Mouse (Mus musculus) spleen, adult 2 months (tissue): ENCODE results near the gene Olfr1202. TPM values are rescaled to one million over a fixed set of nuclear protein-coding genes. Genes with fewer than 3 reads are reported as not detected.

Source experiments
- DNase-seq, 2 experiments: peaks; one replicate each; pipeline versions ENCODE4 v3.0.0 to v3.0.0-alpha.2; 2012 to 2021; ENCODE audit warnings: low spot score in 2 of 2, low read depth in 1 of 2
- H3K27ac ChIP-seq: fragments of 200-500 bp; 2 replicates; pipeline ENCODE4 v1.5.1; 2012; ENCODE audit warnings: low read length, inconsistent platforms; ENCODE audit not compliant: insufficient read depth
- H3K27me3 ChIP-seq: fragments of 200-500 bp; 2 replicates; pipeline ENCODE4 v1.6.1; 2012; ENCODE audit warnings: mild to moderate bottlenecking, moderate library complexity, low read length, inconsistent platforms; ENCODE audit not compliant: control insufficient read depth, insufficient read depth
- H3K36me3 ChIP-seq: fragments of 200-500 bp; 2 replicates; pipeline ENCODE4 v1.6.1; 2012; ENCODE audit warnings: mild to moderate bottlenecking, low read length, inconsistent platforms; ENCODE audit not compliant: control insufficient read depth, insufficient read depth
- H3K4me1 ChIP-seq: fragments of 200-500 bp; 2 replicates; pipeline ENCODE4 v1.6.1; 2011; ENCODE audit warnings: inconsistent platforms; ENCODE audit not compliant: control insufficient read depth, insufficient read depth, insufficient read length
- H3K4me3 ChIP-seq: fragments of 200-500 bp; 2 replicates; pipeline ENCODE4 v1.5.1; 2011; ENCODE audit warnings: mild to moderate bottlenecking, inconsistent platforms; ENCODE audit not compliant: insufficient read depth, insufficient read length; ENCODE audit errors: extremely low read depth
- CTCF ChIP-seq: fragments of 200-500 bp; IDR thresholded peaks from 2 replicates; pipeline ENCODE4 v1.5.1; 2011; ENCODE audit warnings: mild to moderate bottlenecking, inconsistent platforms; ENCODE audit not compliant: insufficient read depth, insufficient read length, insufficient replicate concordance; ENCODE audit errors: extremely low read depth
- POLR2A ChIP-seq: fragments of 200-500 bp; IDR thresholded peaks from 2 replicates; pipeline ENCODE4 v1.6.1; 2011; ENCODE audit warnings: low read depth, low read length, inconsistent platforms
- WGBS: fragments of 180-500 bp; shearing (Covaris S2); methylation state at CpG from one replicate; pipeline ENCODE4 v1.1.7; 2018; 5-methylcytosine and 5-hydroxymethylcytosine counted together
- polyA plus RNA-seq: library from polyadenylated mRNA; depleted of rRNA; stranded (reverse); fragments of >200 nt; gene quantifications from 2 replicates; pipeline ENCODE4 v1.2.3, GENCODE M21; 2012; rRNA removed

Olfr1202 gene
- polyA plus RNA-seq: not detected in 2 replicates

DNA sequence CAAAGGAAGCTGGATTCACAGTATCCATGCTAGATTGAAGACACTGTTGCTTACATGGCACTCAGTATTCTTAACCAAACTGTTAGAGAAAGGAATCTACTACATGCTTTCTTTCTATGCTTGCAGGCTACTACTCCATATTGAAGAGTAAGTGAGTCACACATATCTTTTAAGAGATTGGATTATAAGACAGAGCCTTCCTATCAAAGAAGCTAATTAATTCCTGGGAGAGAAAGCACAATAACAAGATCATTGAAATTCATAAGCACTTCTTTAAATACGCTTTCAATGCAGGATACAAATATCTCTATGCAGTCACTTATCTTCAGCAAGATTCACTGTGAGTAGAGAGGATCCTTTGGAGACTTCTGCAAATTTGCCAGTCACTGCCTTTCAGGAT, at the start of gene Olfr1202:
TSS of gene Olfr1202 (plus strand) at position 301 of the 400 bp plus-strand sequence.
- WGBS: 78% methylated on average over 1 of the region's 1 CpGs
- H3K27ac ChIP-seq: no peak within 1 kb of the TSS
- DNase-seq: no peak
- no peaks in the 10 kb centered on the region for H3K36me3 ChIP-seq
- no peak within 1 kb of the TSS for H3K4me3 ChIP-seq
- no peaks in the 10 kb centered on the region for H3K27me3 ChIP-seq
- H3K4me1 ChIP-seq: no peaks in the 10 kb centered on the region
- TF ChIP-seq CTCF: no peak
- TF ChIP-seq POLR2A: no peak

DNA sequence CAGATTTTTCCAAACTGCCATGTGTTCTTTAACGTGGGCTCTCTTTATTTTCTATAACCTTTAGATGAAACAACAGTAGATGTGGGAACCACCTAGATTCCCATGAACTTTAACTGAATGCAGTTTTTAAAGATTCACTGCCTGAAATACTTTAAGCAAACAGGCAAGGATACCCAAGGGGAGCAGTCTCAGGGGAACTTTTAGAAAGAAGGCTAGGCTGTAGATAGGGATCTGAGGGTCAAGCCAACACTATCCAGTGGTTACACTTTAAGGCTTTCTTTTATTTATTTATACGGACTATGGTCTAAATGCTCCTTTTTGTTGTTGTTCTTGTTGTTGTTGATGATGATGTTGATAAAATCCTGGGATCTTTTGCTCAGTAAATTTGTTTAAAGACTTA, 43.9 kb upstream of the Olfr1202 start, which contains the start of gene Olfr1200:
TSS of gene Olfr1200 (minus strand) at position 101 of the 400 bp plus-strand sequence.
- no peak within 1 kb of the TSS for H3K27ac ChIP-seq
- 80% methylated on average over 2 of the region's 2 CpGs for WGBS
- TF ChIP-seq CTCF: no peak
- TF ChIP-seq POLR2A: no peak
- DNase-seq: no peak
- no peaks in the 10 kb centered on the region for H3K4me1 ChIP-seq
- H3K4me3 ChIP-seq: no peak within 1 kb of the TSS
- no peaks in the 10 kb centered on the region for H3K36me3 ChIP-seq
- no peaks in the 10 kb centered on the region for H3K27me3 ChIP-seq

DNA sequence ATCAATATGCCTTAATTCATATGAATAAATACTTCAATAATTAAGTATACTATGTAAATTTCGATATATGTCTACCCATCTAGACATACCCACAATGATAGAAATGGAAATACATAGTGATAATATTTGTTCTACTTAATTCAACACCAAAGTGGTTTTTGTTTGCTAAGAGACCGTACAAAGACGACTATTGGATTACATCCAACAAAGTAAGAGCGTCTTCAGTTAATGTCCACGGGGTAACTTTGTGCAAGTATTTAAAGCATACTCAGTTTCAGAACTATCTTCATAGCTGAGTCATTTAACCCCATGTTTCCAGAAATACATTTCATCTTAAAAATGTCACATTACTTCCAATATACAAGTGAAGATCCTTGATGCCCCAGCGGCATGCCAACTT, 21.6 kb upstream of the Olfr1202 start, which contains the start of gene Olfr1201:
TSS of gene Olfr1201 (plus strand) at position 301 of the 400 bp plus-strand sequence.
- TF ChIP-seq CTCF: no peak
- TF ChIP-seq POLR2A: no peak
- no peaks in the 10 kb centered on the region for H3K4me1 ChIP-seq
- WGBS: 83% methylated on average over 6 of the region's 6 CpGs
- H3K27me3 ChIP-seq: no peaks in the 10 kb centered on the region
- H3K27ac ChIP-seq: no peak within 1 kb of the TSS
- DNase-seq: no peak
- H3K36me3 ChIP-seq: no peaks in the 10 kb centered on the region
- H3K4me3 ChIP-seq: no peak within 1 kb of the TSS

DNA sequence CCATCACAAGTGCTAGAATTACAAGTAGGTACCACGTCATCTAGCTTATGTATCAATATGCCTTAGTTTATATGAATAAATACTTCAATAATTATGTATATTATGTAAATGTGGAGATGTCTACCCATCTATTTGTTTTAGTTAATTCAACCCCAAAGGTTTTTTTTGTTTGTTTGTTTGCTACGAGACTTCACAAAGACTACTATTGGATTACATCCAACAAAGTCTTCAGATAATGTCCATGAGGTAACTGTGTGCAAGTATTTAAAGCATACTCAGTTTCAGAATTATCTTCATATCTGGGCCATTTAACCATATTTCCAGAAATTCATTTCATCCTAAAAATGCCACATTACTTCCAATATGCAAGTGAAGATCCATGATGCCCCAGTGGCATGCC, 15.1 kb downstream of the Olfr1202 start, which contains the start of gene Olfr1205:
TSS of gene Olfr1205 (plus strand) at position 301 of the 400 bp plus-strand sequence.
- TF ChIP-seq CTCF (no peak), POLR2A (no peak)
- Histone ChIP-seq H3K4me3 (no peak within 1 kb of the TSS), H3K27ac (no peak within 1 kb of the TSS), H3K27me3 (no peaks in the 10 kb centered on the region), H3K36me3 (no peaks in the 10 kb centered on the region), H3K4me1 (no peaks in the 10 kb centered on the region)
- WGBS: 85% methylated on average over 2 of the region's 2 CpGs
- no peak for DNase-seq

DNA sequence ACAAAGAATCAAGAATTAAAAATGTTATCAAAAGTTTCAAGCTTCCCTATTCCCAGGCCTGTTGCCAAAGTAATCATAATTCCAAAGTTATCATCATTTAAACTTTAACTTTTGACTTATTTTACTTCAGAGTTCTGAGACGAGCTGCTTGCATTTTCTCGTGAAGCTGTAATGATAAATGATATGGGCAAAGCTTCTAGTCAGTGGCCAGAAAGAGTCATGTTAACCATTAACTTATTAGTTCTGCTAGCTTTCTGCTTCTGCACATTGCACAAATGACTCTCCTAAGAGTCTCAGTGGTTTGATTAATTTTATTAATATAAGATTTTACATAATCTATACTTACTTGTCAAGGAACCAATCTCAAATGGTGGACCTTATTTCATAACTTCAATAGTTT, 24.2 kb downstream of the Olfr1202 start:
- no peak for DNase-seq
- WGBS: 91% methylated on average over 2 of the region's 2 CpGs
- Histone ChIP-seq H3K27me3 (no peaks in the 10 kb centered on the region), H3K4me1 (no peaks in the 10 kb centered on the region), H3K36me3 (no peaks in the 10 kb centered on the region), H3K27ac (no peak overlapping the region), H3K4me3 (no peak overlapping the region)
- no peak for TF ChIP-seq POLR2A
- TF ChIP-seq CTCF: no peak

- Histone ChIP-seq H3K4me3 (no peak within 1 kb of the TSS), H3K27ac (no peak within 1 kb of the TSS), H3K27me3 (no peaks in the 10 kb centered on the region), H3K4me1 (no peaks in the 10 kb centered on the region), H3K36me3 (no peaks in the 10 kb centered on the region)
- DNase-seq: no peak
- 85% methylated on average over 1 of the region's 1 CpGs for WGBS
- TF ChIP-seq CTCF: no peak
- TF ChIP-seq POLR2A: no peak
Measured at GRCm38 (mm10) chr2:88848992-88849391, 34.7 kb downstream of the Olfr1202 start, which contains the start of gene Olfr1204. Gene Olfr1204 (plus strand): TSS chr2:88849292.

DNA sequence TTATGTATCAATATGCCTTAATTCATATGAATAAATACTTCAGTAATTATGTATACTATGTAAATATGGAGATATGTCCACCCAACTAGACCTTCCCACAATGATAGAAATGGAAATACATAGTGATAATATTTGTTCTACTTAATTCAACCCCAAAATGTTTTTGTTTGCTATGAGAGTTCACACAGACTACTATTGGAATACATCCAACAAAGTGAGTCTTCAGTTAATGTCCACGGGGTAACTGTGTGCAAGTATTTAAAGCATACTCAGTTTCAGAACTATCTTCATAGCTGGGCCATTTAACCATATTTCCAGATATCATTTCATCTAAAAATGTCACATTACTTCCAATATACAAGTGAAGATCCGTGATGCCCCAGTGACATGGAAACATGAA, 48.6 kb downstream of the Olfr1202 start, which contains the start of gene Olfr1206:
TSS of gene Olfr1206 (plus strand) at position 301 of the 400 bp plus-strand sequence.
- TF ChIP-seq CTCF (no peak), POLR2A (no peak)
- no peaks in the 10 kb centered on the region for H3K27me3 ChIP-seq
- H3K36me3 ChIP-seq: no peaks in the 10 kb centered on the region
- no peak for DNase-seq
- 89% methylated on average over 2 of the region's 2 CpGs for WGBS
- H3K4me1 ChIP-seq: no peaks in the 10 kb centered on the region
- no peak within 1 kb of the TSS for H3K4me3 ChIP-seq
- H3K27ac ChIP-seq: no peak within 1 kb of the TSS

Other genes starting within 250 kb of the Olfr1202 start
- gene Olfr1189, start 228.0 kb upstream of the Olfr1202 start, polyA plus RNA-seq: not detected in 2 replicates
- not detected in 2 replicates for gene Olfr1191-ps1, start 174.0 kb upstream of the Olfr1202 start, polyA plus RNA-seq
- gene Olfr1192-ps1, start 166.0 kb upstream of the Olfr1202 start, polyA plus RNA-seq: not detected in 2 replicates
- gene Olfr1193, start 138.9 kb upstream of the Olfr1202 start, polyA plus RNA-seq: not detected in 2 replicates
- gene Olfr1195, start 125.3 kb upstream of the Olfr1202 start, polyA plus RNA-seq: not detected in 2 replicates
- not detected in 2 replicates for gene Olfr1196, start 109.9 kb upstream of the Olfr1202 start, polyA plus RNA-seq
- not detected in 2 replicates for gene Olfr1197, start 82.1 kb upstream of the Olfr1202 start, polyA plus RNA-seq
- gene Olfr1198, start 63.1 kb upstream of the Olfr1202 start, polyA plus RNA-seq: not detected in 2 replicates
- not detected in 2 replicates for gene Olfr1199, start 54.0 kb upstream of the Olfr1202 start, polyA plus RNA-seq
- not detected in 2 replicates for gene Olfr1200, start 44.0 kb upstream of the Olfr1202 start, polyA plus RNA-seq
- not detected in 2 replicates for gene Olfr1201, start 21.5 kb upstream of the Olfr1202 start, polyA plus RNA-seq
- gene Olfr1205, start 15.2 kb downstream of the Olfr1202 start, polyA plus RNA-seq: not detected in 2 replicates
- gene Olfr1204, start 34.8 kb downstream of the Olfr1202 start, polyA plus RNA-seq: not detected in 2 replicates
- not detected in 2 replicates for gene Olfr1206, start 48.7 kb downstream of the Olfr1202 start, polyA plus RNA-seq
- not detected in 2 replicates for gene Olfr1208, start 87.8 kb downstream of the Olfr1202 start, polyA plus RNA-seq
- gene Olfr1209, start 100.7 kb downstream of the Olfr1202 start, polyA plus RNA-seq: not detected in 2 replicates
- not detected in 2 replicates for gene Olfr1211, start 123.6 kb downstream of the Olfr1202 start, polyA plus RNA-seq
- not detected in 2 replicates for gene Olfr1212, start 139.5 kb downstream of the Olfr1202 start, polyA plus RNA-seq
- not detected in 2 replicates for gene Gm13762, start 165.8 kb downstream of the Olfr1202 start, polyA plus RNA-seq
- gene Olfr1214, start 178.2 kb downstream of the Olfr1202 start, polyA plus RNA-seq: not detected in 2 replicates
- gene Olfr1215, start 192.5 kb downstream of the Olfr1202 start, polyA plus RNA-seq: not detected in 2 replicates
- not detected in 2 replicates for gene Olfr1216, start 203.8 kb downstream of the Olfr1202 start, polyA plus RNA-seq
- not detected in 2 replicates for gene Olfr1217, start 217.6 kb downstream of the Olfr1202 start, polyA plus RNA-seq
- not detected in 2 replicates for gene Olfr1218, start 246.7 kb downstream of the Olfr1202 start, polyA plus RNA-seq